ENCODE assay signal across 11 mouse cellular contexts in genomic region chr11:118456937-118457336, GRCm38 (mm10). TPM values are rescaled to one million over a fixed set of nuclear protein-coding genes. Genes with fewer than 3 reads are reported as not detected.
DNase-seq lines count a peak whose midpoint lies in the region; ATAC-seq lines count a peak whose summit lies in the region.
"Had no signal": no experiment of that assay in that cellular context is flagged by ENCODE, and none has a peak within 500 bp of the region (broad histone marks: within the 10 kb centered on the region; RNA-seq: fewer than 3 reads in every experiment).

No protein-coding gene starts in this region.

- no peak for ATAC-seq in megakaryocyte-erythroid progenitor cell, adult 5-6 weeks (replicated peaks; ENCODE audit: low FRiP score, low TSS enrichment, poor library complexity, severe bottlenecking)
- ATAC-seq: CD4-positive, CD25-positive, alpha-beta regulatory T cell, adult 4 months had no signal

- DNase-seq in gastrocnemius, postnatal 25 days: peak; percentile 44
- DNase-seq in gastrocnemius, postnatal 4 days (ENCODE audit: low spot score in 2 of 2): no peak
- DNase-seq in urinary bladder, postnatal 14 days (ENCODE audit: low spot score): peak; percentile 51
- DNase-seq in urinary bladder, postnatal 10 days (ENCODE audit: low spot score): no peak
- peak; percentile 65 for DNase-seq in lung, postnatal 36 days
- DNase-seq in cerebellum, adult 9-11 months: no peak
- DNase-seq in adrenal gland, postnatal 25 days: no peak
- DNase-seq: kidney, postnatal 10 days had no signal

RNA-seq across cellular contexts. Expression of gene Engase, which starts 19.7 kb away (rescaled TPM):
- 1 to 10 TPM; 5.4 to 9.5 TPM for total RNA-seq in gastrocnemius, postnatal 25 days (2021)
- 10 to 100 TPM; 16.0 to 27.7 TPM for total RNA-seq in gastrocnemius, postnatal 4 days (2021)
- 19.0 and 32.0 TPM in 2 replicates for total RNA-seq in adrenal gland, postnatal 25 days (2021)
- 13.5 and 13.7 TPM in 2 replicates for total RNA-seq in megakaryocyte-erythroid progenitor cell, adult 5-6 weeks (2014; fragmentation: Nextera tagmentation)
- 6.1 and 10.7 TPM in 2 replicates for total RNA-seq in megakaryocyte-erythroid progenitor cell, adult 5-6 weeks (2017)

RNA-seq across cellular contexts. Expression of gene C1qtnf1, which starts 28.9 kb away (rescaled TPM):
- total RNA-seq in gastrocnemius, postnatal 25 days (2021): 10 to 100 TPM in 1 of 2 experiments, 1 to 10 TPM in 1; 9.2 to 13.4 TPM
- 10 to 100 TPM; 33.2 to 37.6 TPM for total RNA-seq in gastrocnemius, postnatal 4 days (2021)
- 11.8 and 18.8 TPM in 2 replicates for total RNA-seq in adrenal gland, postnatal 25 days (2021)
- not detected in 2 replicates for total RNA-seq in megakaryocyte-erythroid progenitor cell, adult 5-6 weeks (2014; fragmentation: Nextera tagmentation)
- total RNA-seq in megakaryocyte-erythroid progenitor cell, adult 5-6 weeks (2017): not detected in 2 replicates
- total RNA-seq: common myeloid progenitor, adult 5-6 weeks had no signal

RNA-seq across cellular contexts. Expression of gene Cant1, which starts 38.1 kb away (rescaled TPM):
- 1 to 10 TPM; 9.3 to 9.9 TPM for total RNA-seq in gastrocnemius, postnatal 25 days (2021)
- 10 to 100 TPM; 20.1 to 20.7 TPM for total RNA-seq in gastrocnemius, postnatal 4 days (2021)
- 35.1 and 40.1 TPM in 2 replicates for total RNA-seq in adrenal gland, postnatal 25 days (2021)
- 23.9 and 24.7 TPM in 2 replicates for total RNA-seq in megakaryocyte-erythroid progenitor cell, adult 5-6 weeks (2014; fragmentation: Nextera tagmentation)
- 7.3 and 11.3 TPM in 2 replicates for total RNA-seq in megakaryocyte-erythroid progenitor cell, adult 5-6 weeks (2017)

RNA-seq across cellular contexts. Expression of gene Lgals3bp, which starts 55.0 kb away (rescaled TPM):
- 10 to 100 TPM; 11.0 to 14.7 TPM for total RNA-seq in gastrocnemius, postnatal 25 days (2021)
- total RNA-seq in gastrocnemius, postnatal 4 days (2021): 10 to 100 TPM; 16.3 to 19.6 TPM
- total RNA-seq in adrenal gland, postnatal 25 days (2021): 57.9 and 86.6 TPM in 2 replicates
- 174 and 211 TPM in 2 replicates for total RNA-seq in megakaryocyte-erythroid progenitor cell, adult 5-6 weeks (2014; fragmentation: Nextera tagmentation)
- total RNA-seq in megakaryocyte-erythroid progenitor cell, adult 5-6 weeks (2017): 112 and 174 TPM in 2 replicates

Comparison
In these comparisons a context has a peak if more than half of its experiments do, and no peak if none do; other contexts are left out.
1. DNase-seq: peak in gastrocnemius, postnatal 25 days (single experiment), urinary bladder, postnatal 14 days (single experiment) and lung, postnatal 36 days (single experiment); none in gastrocnemius, postnatal 4 days (0 of 2), urinary bladder, postnatal 10 days (single experiment), cerebellum, adult 9-11 months (single experiment) and adrenal gland, postnatal 25 days (single experiment).
2. RNA of gene C1qtnf1, which starts 28.9 kb away (total RNA-seq): 33.2 to 37.6 TPM in gastrocnemius, postnatal 4 days, 11.8 to 18.8 TPM in adrenal gland, postnatal 25 days and 9.2 to 13.4 TPM in gastrocnemius, postnatal 25 days; not detected in megakaryocyte-erythroid progenitor cell, adult 5-6 weeks; every median in the first group is over 10 times any median in the second.